Mouse (Mus musculus) ES-E14 (cell line): ENCODE measurements at regions not wholly inside any gene's neighbourhood (a gene's known extent, or its start where the extent isn't known, plus 50 kb on each side); places are given as distances from the start of the nearest gene placed in this dataset.

ENCODE experiments used
- DNase-seq: peaks from one replicate; pipeline ENCODE4 v3.0.0-alpha.2; 2013; ENCODE audit warnings: low read depth, low spot score
- H3K27ac ChIP-seq: 2 replicates; pipeline ENCODE4 v1.5.1; 2012; ENCODE audit warnings: low read depth, mild to moderate bottlenecking, low read length, moderate library complexity, mixed read lengths; ENCODE audit not compliant: poor library complexity, insufficient read depth, severe bottlenecking
- H3K36me3 ChIP-seq: 2 replicates; pipeline ENCODE4 v1.6.1; 2012; ENCODE audit warnings: mild to moderate bottlenecking, low read length, moderate library complexity, mixed read lengths; ENCODE audit not compliant: control insufficient read depth, poor library complexity, insufficient read depth, severe bottlenecking
- H3K4me1 ChIP-seq, 2 experiments: fragments of 150-350 bp in 1 of 2; sonication (generic) in 1 of 2; 2 replicates each; pipeline ENCODE4 v1.6.1; 2012; ENCODE audit warnings: low read length in 2 of 2, mild to moderate bottlenecking in 1 of 2, mixed read lengths in 1 of 2; ENCODE audit not compliant: control insufficient read depth in 2 of 2, insufficient read depth in 2 of 2, poor library complexity in 1 of 2
- H3K4me3 ChIP-seq, 2 experiments: fragments of 150-350 bp in 1 of 2; sonication (generic) in 1 of 2; 2 replicates each; pipeline ENCODE4 v1.5.1; 2012; ENCODE audit warnings: low read length in 2 of 2, low read depth in 1 of 2, mild to moderate bottlenecking in 1 of 2, mixed read lengths in 1 of 2; ENCODE audit not compliant: insufficient read depth in 1 of 2, poor library complexity in 1 of 2, severe bottlenecking in 1 of 2
- H3K9ac ChIP-seq: 2 replicates; pipeline ENCODE4 v1.6.1; 2012; ENCODE audit warnings: low read depth, mild to moderate bottlenecking, low read length, mixed read lengths; ENCODE audit not compliant: poor library complexity, insufficient read depth, severe bottlenecking
- H3K9me3 ChIP-seq: fragments of 150-350 bp; sonication (generic); 2 replicates; pipeline ENCODE4 v1.6.1; 2012; ENCODE audit warnings: low read depth, mild to moderate bottlenecking, low read length; ENCODE audit not compliant: control insufficient read depth, insufficient read depth
- CHD2 ChIP-seq: IDR thresholded peaks from 2 replicates; pipeline ENCODE4 v1.6.1; 2014; ENCODE audit warnings: mild to moderate bottlenecking, low read depth, low read length, inconsistent platforms
- HCFC1 ChIP-seq: IDR thresholded peaks from 2 replicates; pipeline ENCODE4 v1.6.1; 2012; ENCODE audit warnings: low read length, inconsistent platforms, borderline replicate concordance; ENCODE audit not compliant: insufficient read depth
- MAFK ChIP-seq: IDR thresholded peaks from 2 replicates; pipeline ENCODE4 v1.6.1; 2014; ENCODE audit warnings: mild to moderate bottlenecking, low read depth, low read length, inconsistent platforms; ENCODE audit not compliant: insufficient read depth
- ZC3H11A ChIP-seq: IDR thresholded peaks from 2 replicates; pipeline ENCODE4 v1.6.1; 2012; ENCODE audit warnings: low read depth, mild to moderate bottlenecking, inconsistent platforms, low read length, borderline replicate concordance
- ZNF384 ChIP-seq: IDR thresholded peaks from 2 replicates; pipeline ENCODE4 v1.6.1; 2012; ENCODE audit warnings: low read depth, low read length, inconsistent platforms
- in situ Hi-C, 2 experiments: fragments of 600-800 bp; cut with MboI; formaldehyde crosslinking; loops; one replicate each; pipeline ENCODE4 v1.15.1; 2025; ENCODE audit warnings: low sequenced_read_pairs in 2 of 2, inconsistent platforms in 1 of 2; ENCODE audit not compliant: unreplicated experiment in 2 of 2

DNA sequence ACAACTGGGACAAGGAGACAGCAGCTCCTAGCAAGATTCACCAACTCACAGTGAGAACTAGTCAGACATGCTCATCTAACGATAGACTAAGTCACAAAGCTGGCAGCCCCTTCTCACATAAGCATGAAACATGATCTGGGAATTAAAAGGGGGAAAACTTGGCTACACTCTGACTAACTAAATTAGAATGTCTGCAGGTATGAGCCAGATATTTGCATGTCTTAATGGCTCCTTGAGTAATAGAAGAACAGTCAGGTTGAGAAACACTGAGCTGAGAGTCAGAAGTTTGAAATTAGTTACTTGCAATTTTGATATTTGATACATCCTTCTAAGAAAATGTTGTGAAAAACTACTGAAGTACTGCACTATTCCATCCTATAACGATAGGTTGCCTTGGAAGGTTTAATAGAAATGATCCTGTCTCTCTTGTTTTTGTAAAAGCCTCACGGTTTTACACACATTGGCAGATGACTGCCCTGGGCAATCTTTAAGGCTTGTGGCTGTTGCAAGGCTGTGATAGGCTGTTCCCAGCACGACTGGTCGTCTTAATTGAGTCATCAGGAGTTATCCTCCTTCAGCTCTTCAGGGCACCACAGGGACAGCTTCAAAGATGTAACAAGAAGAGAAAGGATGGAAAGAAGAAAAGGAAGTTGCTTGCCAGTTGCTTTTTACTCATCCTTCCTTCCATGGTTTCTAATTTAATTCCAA is 54.8 kb upstream of the Gpc5 start:
- in situ Hi-C loops = no loop called here
- H3K27ac ChIP-seq = no peak overlapping the region
- TF ChIP-seq ZC3H11A = no peak
- TF ChIP-seq CHD2 = no peak
- no peak for TF ChIP-seq ZNF384
- TF ChIP-seq HCFC1 = no peak
- TF ChIP-seq MAFK = no peak

DNA sequence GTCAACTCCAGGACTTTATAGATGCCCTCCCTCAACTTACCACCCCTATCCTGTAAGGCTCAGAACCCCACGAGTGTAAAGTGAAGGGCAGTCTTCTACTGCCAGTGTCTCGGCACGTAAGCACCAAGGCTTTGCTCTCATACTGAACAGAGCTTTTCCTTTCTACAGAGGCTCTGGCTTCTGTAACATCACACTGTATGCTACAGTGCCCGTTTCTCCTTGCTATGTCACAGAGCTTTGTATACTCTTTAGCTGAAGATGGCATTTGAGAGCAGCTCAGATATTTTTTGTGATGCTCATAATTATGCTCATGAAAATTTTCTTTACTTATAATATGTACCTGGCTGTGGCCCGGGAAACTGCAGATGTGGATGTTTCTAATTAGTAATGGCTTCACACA is 53.2 kb upstream of the Gpc5 start:
- H3K36me3 ChIP-seq = peaks cover 7% of the 10 kb centered on the region
- H3K27ac ChIP-seq = no peak overlapping the region
- no peak for TF ChIP-seq MAFK
- no peak overlapping the region for H3K9ac ChIP-seq
- H3K9me3 ChIP-seq = no peaks in the 10 kb centered on the region
- H3K4me1 ChIP-seq = peaks cover 0 to 5% of the 10 kb centered on the region in 2 experiments; a peak in 1 of 4 replicates
- in situ Hi-C loops = no loop called here
- no peak overlapping the region for H3K4me3 ChIP-seq
- DNase-seq = no peak

More for the DNA sequence above, 54.8 kb upstream of the Gpc5 start:
- no peak overlapping the region for H3K9ac ChIP-seq
- H3K4me3 ChIP-seq = no peak overlapping the region
- no peaks in the 10 kb centered on the region for H3K9me3 ChIP-seq
- H3K36me3 ChIP-seq = no peaks in the 10 kb centered on the region
- no peak for DNase-seq
- peaks cover 0 to 2% of the 10 kb centered on the region in 2 experiments; a peak in 1 of 4 replicates for H3K4me1 ChIP-seq

DNA sequence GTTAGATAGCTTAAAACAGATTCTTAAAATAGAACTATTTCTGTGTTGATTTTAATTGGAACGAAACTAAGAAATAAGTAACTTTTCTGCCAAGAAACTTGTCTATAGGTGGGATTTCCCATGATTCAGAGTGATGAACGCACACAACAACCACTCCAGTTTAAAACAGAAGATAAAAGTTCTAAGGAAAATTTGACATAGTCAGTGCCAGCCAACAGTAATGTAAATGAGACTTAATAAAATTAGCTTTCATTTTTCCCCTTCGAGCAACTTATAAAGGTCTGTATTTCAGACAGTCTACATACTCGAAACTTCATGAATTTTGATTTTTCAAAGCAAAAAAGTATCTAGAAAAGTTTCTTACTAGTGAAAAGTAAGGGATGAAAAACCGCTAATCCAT is 52.5 kb upstream of the Gpc5 start:
- H3K36me3 ChIP-seq = peaks cover 14% of the 10 kb centered on the region
- DNase-seq = no peak
- H3K27ac ChIP-seq = no peak overlapping the region
- no peak for TF ChIP-seq HCFC1
- TF ChIP-seq ZNF384 = no peak
- no peak for TF ChIP-seq MAFK
- TF ChIP-seq CHD2 = no peak
- no peak for TF ChIP-seq ZC3H11A
- no peak overlapping the region for H3K4me3 ChIP-seq
- H3K4me1 ChIP-seq = peaks cover 0 to 5% of the 10 kb centered on the region in 2 experiments; a peak in 1 of 4 replicates
- H3K9me3 ChIP-seq = no peaks in the 10 kb centered on the region
- in situ Hi-C loops = no loop called here
- no peak overlapping the region for H3K9ac ChIP-seq

DNA sequence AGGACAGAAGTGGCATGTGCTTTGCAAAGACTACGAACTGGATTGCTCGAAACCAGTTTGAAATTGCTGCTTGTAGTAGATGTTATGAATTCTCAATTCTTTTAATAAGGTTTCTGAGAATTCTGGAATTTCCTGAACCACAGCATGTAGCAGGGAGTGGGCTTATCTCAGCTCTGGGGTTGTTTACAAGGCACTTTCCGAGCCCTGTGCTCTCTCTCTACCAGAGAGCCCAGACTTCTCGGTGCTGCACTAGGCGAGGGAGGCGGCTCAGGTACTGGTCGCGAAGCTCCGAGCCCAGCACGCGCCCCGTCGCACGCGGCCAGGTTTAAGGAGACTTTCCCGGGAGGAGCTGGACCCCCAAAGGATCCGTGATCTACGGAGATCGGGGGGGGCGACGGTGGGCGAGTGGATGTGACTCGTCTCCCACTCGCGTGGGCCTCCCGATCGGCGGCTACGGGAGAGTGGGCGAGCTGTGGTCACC is 51.9 kb upstream of the Gpc5 start:
- Histone ChIP-seq H3K36me3 (peaks cover 18% of the 10 kb centered on the region), H3K27ac (peak overlapping the region; percentile 81), H3K4me3 (peak overlapping the region; percentile 61 to 92), H3K4me1 (peaks cover 0 to 5% of the 10 kb centered on the region in 2 experiments; a peak in 1 of 4 replicates), H3K9me3 (no peaks in the 10 kb centered on the region), H3K9ac (peak overlapping the region; percentile 94)
- no peak for DNase-seq
- in situ Hi-C loops = no loop called here
- TF ChIP-seq MAFK (no peak), ZC3H11A (no peak), HCFC1 (no peak), CHD2 (no peak), ZNF384 (no peak)
